Mouse (Mus musculus) forebrain, embryonic 14.5 days (tissue): ENCODE data around the gene Tbc1d17. TPM values are rescaled to one million over a fixed set of nuclear protein-coding genes. Genes with fewer than 3 reads are reported as not detected.

ENCODE experiments used
- ATAC-seq: fragments of 200-750 bp; cut with Nextera tagmentation; 2 replicates; pipeline ENCODE4 v1.8.0; 2017; ENCODE audit warnings: mild to moderate bottlenecking, moderate library complexity
- DNase-seq: peaks from one replicate; pipeline ENCODE4 v3.0.0-alpha.2; 2015; ENCODE audit warnings: low spot score
- H3K27ac ChIP-seq: fragments of 300-500 bp; sonication (generic); 2 replicates; pipeline ENCODE4 v1.5.1; 2014; ENCODE audit warnings: low read depth, mild to moderate bottlenecking, control low read depth, low read length, moderate library complexity
- H3K27me3 ChIP-seq: fragments of 300-500 bp; sonication (generic); replicated peaks from 2 replicates; pipeline ENCODE4 v1.6.1; 2014; ENCODE audit warnings: low read length, control low read depth, mixed read lengths; ENCODE audit not compliant: control insufficient read depth, insufficient read depth
- H3K36me3 ChIP-seq: fragments of 300-500 bp; sonication (generic); 2 replicates; pipeline ENCODE4 v1.6.1; 2014; ENCODE audit warnings: low read length, control low read depth; ENCODE audit not compliant: control insufficient read depth, insufficient read depth
- H3K4me1 ChIP-seq: fragments of 300-500 bp; sonication (generic); 2 replicates; pipeline ENCODE4 v1.6.1; 2014; ENCODE audit warnings: antibody characterized with exemption, low read length, control low read depth; ENCODE audit not compliant: control insufficient read depth, insufficient read depth
- H3K4me2 ChIP-seq: fragments of 300-500 bp; sonication (generic); 2 replicates; pipeline ENCODE4 v1.6.1; 2014; ENCODE audit warnings: mild to moderate bottlenecking, control low read depth, low read length
- H3K4me3 ChIP-seq: fragments of 300-500 bp; sonication (generic); 2 replicates; pipeline ENCODE4 v1.5.1; 2014; ENCODE audit warnings: low read depth, low read length, control low read depth
- H3K9ac ChIP-seq: fragments of 300-500 bp; sonication (generic); 2 replicates; pipeline ENCODE4 v1.6.1; 2014; ENCODE audit warnings: mild to moderate bottlenecking, low read length, control low read depth, moderate library complexity
- H3K9me3 ChIP-seq: fragments of 300-500 bp; sonication (generic); replicated peaks from 2 replicates; pipeline ENCODE4 v1.6.1; 2016; ENCODE audit warnings: low read length, control low read depth, mixed read lengths; ENCODE audit not compliant: control insufficient read depth
- WGBS: fragments of 180-500 bp; shearing (Covaris S2); extraction: QIAGEN DNeasy Blood & Tissue Kit; methylation state at CpG from one replicate; pipeline ENCODE4 v1.1.7; 2014; 5-methylcytosine and 5-hydroxymethylcytosine counted together
- polyA plus RNA-seq: library from polyadenylated mRNA; unstranded; fragments of >200 nt; fragmentation: Nextera tagmentation; extraction: Ambion mirVana; gene quantifications from 2 replicates; pipeline ENCODE4 v1.2.1, GENCODE M21; 2014

Gene Tbc1d17
- polyA plus RNA-seq, 1 experiment from 2014 or later: 79.6 TPM

GRCm38 (mm10) chr7:44850789-44851624, 2.1 kb upstream of the Tbc1d17 start:
- Histone ChIP-seq H3K4me3 (peak overlapping the region; percentile 82), H3K27me3 (no peaks in the 10 kb centered on the region), H3K4me2 (peak overlapping the region; percentile 85), H3K27ac (no peak overlapping the region), H3K9ac (peak overlapping the region; percentile 78), H3K36me3 (peaks cover 17% of the 10 kb centered on the region), H3K9me3 (no peaks in the 10 kb centered on the region), H3K4me1 (peaks cover 31% of the 10 kb centered on the region)
- WGBS: 80% methylated on average over 8 of the region's 8 CpGs
- DNase-seq (no peak), ATAC-seq (no peak)

- ATAC-seq (peak; percentile 44), DNase-seq (peak; percentile 83)
- H3K36me3 ChIP-seq: peaks cover 26% of the 10 kb centered on the region
- no peaks in the 10 kb centered on the region for H3K9me3 ChIP-seq
- peak overlapping the region; percentile 82 for H3K4me3 ChIP-seq
- WGBS: under 1% methylated on average over 33 of the region's 33 CpGs
- peak overlapping the region; percentile 78 for H3K9ac ChIP-seq
- H3K27ac ChIP-seq: peak overlapping the region; percentile 97
- H3K4me2 ChIP-seq: peak overlapping the region; percentile 85
- no peaks in the 10 kb centered on the region for H3K27me3 ChIP-seq
- H3K4me1 ChIP-seq: peaks cover 30% of the 10 kb centered on the region
These were observed 1.3 kb upstream of the Tbc1d17 start for GRCm38 (mm10) chr7:44850146-44850545.

GRCm38 (mm10) chr7:44849416-44850111, 685 bp upstream of the Tbc1d17 start:
- H3K27ac ChIP-seq: peak overlapping the region; percentile 97
- peak overlapping the region; percentile 85 for H3K4me2 ChIP-seq
- under 1% methylated on average over 40 of the region's 41 CpGs for WGBS
- H3K36me3 ChIP-seq: peaks cover 32% of the 10 kb centered on the region
- no peaks in the 10 kb centered on the region for H3K27me3 ChIP-seq
- peak overlapping the region; percentile 78 for H3K9ac ChIP-seq
- no peaks in the 10 kb centered on the region for H3K9me3 ChIP-seq
- DNase-seq (peak; percentile 97), ATAC-seq (peak; percentile 76)
- peak overlapping the region; percentile 82 for H3K4me3 ChIP-seq
- H3K4me1 ChIP-seq: peaks cover 25% of the 10 kb centered on the region

GRCm38 (mm10) chr7:44847772-44848171, 1.1 kb downstream of the Tbc1d17 start:
- peaks cover 16% of the 10 kb centered on the region for H3K4me1 ChIP-seq
- no peaks in the 10 kb centered on the region for H3K9me3 ChIP-seq
- ATAC-seq (no peak), DNase-seq (no peak)
- no peak overlapping the region; the same call in 1 of the 2 replicates for H3K27ac ChIP-seq
- no peaks in the 10 kb centered on the region for H3K27me3 ChIP-seq
- 84% methylated on average over 5 of the region's 5 CpGs for WGBS
- peaks cover 44% of the 10 kb centered on the region for H3K36me3 ChIP-seq
- H3K4me3 ChIP-seq: peak overlapping the region; percentile 82
- H3K9ac ChIP-seq: peak overlapping the region; percentile 56; the same call in 1 of the 2 replicates
- peak overlapping the region; percentile 85 for H3K4me2 ChIP-seq

GRCm38 (mm10) chr7:44846804-44847203, 2.1 kb downstream of the Tbc1d17 start:
- H3K9me3 ChIP-seq: no peaks in the 10 kb centered on the region
- no peak overlapping the region for H3K9ac ChIP-seq
- H3K27ac ChIP-seq: no peak overlapping the region
- no peak for ATAC-seq
- peaks cover 16% of the 10 kb centered on the region for H3K4me1 ChIP-seq
- H3K27me3 ChIP-seq: no peaks in the 10 kb centered on the region
- H3K4me3 ChIP-seq: no peak overlapping the region
- WGBS: 94% methylated on average over 7 of the region's 7 CpGs
- peaks cover 48% of the 10 kb centered on the region for H3K36me3 ChIP-seq
- H3K4me2 ChIP-seq: no peak overlapping the region
- no peak for DNase-seq

GRCm38 (mm10) chr7:44845006-44845405, 3.9 kb downstream of the Tbc1d17 start:
- H3K27me3 ChIP-seq: peaks cover 10% of the 10 kb centered on the region; the same call in 1 of the 2 replicates
- DNase-seq (no peak), ATAC-seq (no peak)
- H3K4me2 ChIP-seq: no peak overlapping the region
- H3K9me3 ChIP-seq: no peaks in the 10 kb centered on the region
- H3K36me3 ChIP-seq: peaks cover 64% of the 10 kb centered on the region
- H3K9ac ChIP-seq: no peak overlapping the region
- no peak overlapping the region for H3K27ac ChIP-seq
- H3K4me1 ChIP-seq: peaks cover 9% of the 10 kb centered on the region
- WGBS: 95% methylated on average over 10 of the region's 10 CpGs
- H3K4me3 ChIP-seq: no peak overlapping the region

- DNase-seq: no peak
- no peak for ATAC-seq
- H3K27me3 ChIP-seq: peaks cover 21% of the 10 kb centered on the region; the same call in 1 of the 2 replicates
- no peak overlapping the region for H3K27ac ChIP-seq
- H3K9me3 ChIP-seq: no peaks in the 10 kb centered on the region
- peaks cover 64% of the 10 kb centered on the region for H3K36me3 ChIP-seq
- no peak overlapping the region for H3K4me2 ChIP-seq
- H3K4me3 ChIP-seq: no peak overlapping the region
- peaks cover 8% of the 10 kb centered on the region; the same call in 1 of the 2 replicates for H3K4me1 ChIP-seq
- 93% methylated on average over 8 of the region's 8 CpGs for WGBS
- no peak overlapping the region for H3K9ac ChIP-seq
These were observed 6.9 kb downstream of the Tbc1d17 start for GRCm38 (mm10) chr7:44841825-44842463.

- H3K4me3 ChIP-seq: no peak overlapping the region
- H3K27me3 ChIP-seq: peaks cover 21% of the 10 kb centered on the region; the same call in 1 of the 2 replicates
- H3K27ac ChIP-seq: no peak overlapping the region
- no peak overlapping the region for H3K9ac ChIP-seq
- peaks cover 53% of the 10 kb centered on the region for H3K36me3 ChIP-seq
- peaks cover 8% of the 10 kb centered on the region; the same call in 1 of the 2 replicates for H3K4me1 ChIP-seq
- ATAC-seq: no peak
- no peak for DNase-seq
- 55% methylated on average over 14 of the region's 14 CpGs for WGBS
- H3K4me2 ChIP-seq: no peak overlapping the region
- no peaks in the 10 kb centered on the region for H3K9me3 ChIP-seq
These were observed 8.5 kb downstream of the Tbc1d17 start for GRCm38 (mm10) chr7:44840426-44840825.
